ENCODE assay signal across 13 mouse cellular contexts in genomic region chr12:59890973-59891372, GRCm38 (mm10).
"Had no signal": no experiment of that assay in that cellular context is flagged by ENCODE, and none has a peak within 500 bp of the region (broad histone marks: within the 10 kb centered on the region; RNA-seq: fewer than 3 reads in every experiment).

No protein-coding gene starts in this region.

- H3K9me3 ChIP-seq: kidney, embryonic 15.5 days; liver, embryonic 13.5 days; midbrain, embryonic 12.5 days had no signal

- H3K27ac ChIP-seq: kidney, embryonic 15.5 days; left cerebral cortex, adult 2 months; liver, embryonic 13.5 days; midbrain, embryonic 12.5 days had no signal

- H3K9ac ChIP-seq: kidney, embryonic 15.5 days; liver, embryonic 13.5 days; midbrain, embryonic 12.5 days had no signal

- H3K27me3 ChIP-seq: kidney, embryonic 15.5 days; liver, embryonic 13.5 days; midbrain, embryonic 12.5 days had no signal

- H3K4me2 ChIP-seq: kidney, embryonic 15.5 days; liver, embryonic 13.5 days; midbrain, embryonic 12.5 days had no signal

- DNase-seq: kidney, adult 8-10 months; kidney, postnatal 10 days; kidney, postnatal 36 days; layer of hippocampus, postnatal 36 days; liver, embryonic 13.5 days; lung, adult 2 months; lung, postnatal 14 days; lung, postnatal 4 days; thymus, adult 18-20 months; thymus, postnatal 36 days had no signal

- H3K36me3 ChIP-seq: kidney, embryonic 15.5 days; liver, embryonic 13.5 days; midbrain, embryonic 12.5 days had no signal

- H3K4me3 ChIP-seq: kidney, embryonic 15.5 days; left cerebral cortex, adult 2 months; liver, embryonic 13.5 days; midbrain, embryonic 12.5 days had no signal

- H3K4me1 ChIP-seq: kidney, embryonic 15.5 days; liver, embryonic 13.5 days; midbrain, embryonic 12.5 days had no signal
